Mouse (Mus musculus) G1E (cell line): ENCODE measurements around the gene Serinc4.

ENCODE experiments used
- CTCF ChIP-seq: IDR thresholded peaks from 2 replicates; pipeline ENCODE4 v1.5.1; 2012; ENCODE audit warnings: low read depth, low read length, inconsistent platforms, mixed read lengths
- GATA1 ChIP-seq: IDR thresholded peaks from 2 replicates; pipeline ENCODE4 v1.6.1; 2012; ENCODE audit warnings: borderline replicate concordance, low read length, inconsistent platforms, mixed read lengths
- POLR2AphosphoS5 ChIP-seq: IDR thresholded peaks from 2 replicates; pipeline ENCODE4 v1.6.1; 2012; ENCODE audit warnings: low read depth, low read length, inconsistent platforms; ENCODE audit not compliant: insufficient replicate concordance
- TAL1 ChIP-seq: conservative IDR thresholded peaks from 2 replicates; pipeline ENCODE4 v1.6.1; 2012; ENCODE audit warnings: low read depth, low read length, inconsistent platforms, mixed read lengths

DNA sequence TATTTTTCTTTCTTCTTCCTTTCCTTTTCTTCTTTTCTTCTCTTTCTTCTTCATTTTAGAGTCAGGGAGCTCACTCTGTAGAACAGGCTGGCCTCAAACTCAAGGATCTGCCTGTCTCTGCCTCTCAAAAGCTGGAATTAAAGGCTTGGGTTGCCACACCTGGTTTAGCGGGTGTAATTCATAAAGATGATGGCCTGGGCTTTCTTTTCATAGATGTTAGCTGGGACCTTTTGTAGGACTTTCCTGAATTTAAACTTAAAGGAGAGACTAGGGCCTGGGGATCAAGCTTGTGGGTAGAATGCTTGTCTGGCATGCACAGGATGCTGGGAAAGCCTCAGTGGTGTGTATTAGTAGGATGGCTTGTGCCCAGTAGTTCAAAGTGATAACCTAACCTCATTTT, 12.4 kb downstream of the Serinc4 start, which contains the start of gene Ell3:
- TF ChIP-seq CTCF: no peak
- TF ChIP-seq GATA1: no peak
- TF ChIP-seq POLR2AphosphoS5: no peak
- no peak for TF ChIP-seq TAL1
